Mouse (Mus musculus) CH12.LX (cell line): ENCODE measurements at regions not wholly inside any gene's neighbourhood (a gene's known extent, or its start where the extent isn't known, plus 50 kb on each side); places are given as distances from the start of the nearest gene placed in this dataset.

Source experiments
- CTCF ChIP-seq, 2 experiments: IDR thresholded peaks in 1 of 2; conservative IDR thresholded peaks in 1 of 2; 2 replicates each; pipeline ENCODE4 v1.5.1; 2011 to 2012; ENCODE audit warnings: low read depth in 2 of 2, low read length in 2 of 2, improper control_type of control experiment in 1 of 2, inconsistent platforms in 1 of 2, mild to moderate bottlenecking in 1 of 2, moderate library complexity in 1 of 2
- E2F4 ChIP-seq: IDR thresholded peaks from 2 replicates; pipeline ENCODE4 v1.6.1; 2011; ENCODE audit warnings: low read depth, low read length, improper control_type of control experiment; ENCODE audit not compliant: insufficient replicate concordance
- HCFC1 ChIP-seq: IDR thresholded peaks from 2 replicates; pipeline ENCODE4 v1.6.1; 2012; ENCODE audit warnings: low read depth, mild to moderate bottlenecking, inconsistent platforms, low read length, improper control_type of control experiment
- MAFK ChIP-seq: IDR thresholded peaks from 2 replicates; pipeline ENCODE4 v1.6.1; 2011; ENCODE audit warnings: low read length, improper control_type of control experiment; ENCODE audit not compliant: insufficient replicate concordance
- RCOR1 ChIP-seq: conservative IDR thresholded peaks from 2 replicates; pipeline ENCODE4 v1.6.1; 2012; ENCODE audit warnings: low read depth, mild to moderate bottlenecking, inconsistent platforms, low read length, improper control_type of control experiment
- ZNF384 ChIP-seq: IDR thresholded peaks from 2 replicates; pipeline ENCODE4 v1.6.1; 2012; ENCODE audit warnings: low read depth, low read length, improper control_type of control experiment, inconsistent platforms

- TF ChIP-seq RCOR1, result no peak
- TF ChIP-seq HCFC1, result no peak
- TF ChIP-seq CTCF (conservative IDR thresholded peaks at IDR 0.05 in 1 of 2, IDR thresholded peaks at IDR 0.05 in 1 of 2; ENCODE audit: low read depth in 2 of 2, low read length in 2 of 2), result no peak
- TF ChIP-seq E2F4, result no peak
- no peak for TF ChIP-seq ZNF384
- no peak for TF ChIP-seq MAFK
Observed at GRCm38 (mm10) chr7:136074043-136074442, 357.9 kb upstream of the Mki67 start.
